Mouse (Mus musculus): ENCODE results near the gene Iscu. TPM values are rescaled to one million over a fixed set of nuclear protein-coding genes. Genes with fewer than 3 reads are reported as not detected.
A peak's percentile ranks its signal among the peaks of the same experiment; 100 is the strongest.

Iscu gene
- polyA plus RNA-seq, 1 experiment from 2014 or later: 105 TPM

GRCm38 (mm10) chr5:113815041-113815389 lies 42.5 kb downstream of the Iscu start:
- Histone ChIP-seq H3K27me3 (ENCODE audit: insufficient read depth, poor library complexity, severe bottlenecking) (peaks cover 27% of the 10 kb centered on the region), H3K27ac (no peak overlapping the region), H3K36me3 (no peaks in the 10 kb centered on the region), H3K9me3 (no peaks in the 10 kb centered on the region), H3K4me1 (peaks cover 22% of the 10 kb centered on the region; the same call in 1 of the 2 replicates), H3K4me3 (no peak overlapping the region)
- DNase-seq (ENCODE audit: low spot score): no peak
- 52% methylated on average over 11 of the region's 11 CpGs for WGBS

DNA sequence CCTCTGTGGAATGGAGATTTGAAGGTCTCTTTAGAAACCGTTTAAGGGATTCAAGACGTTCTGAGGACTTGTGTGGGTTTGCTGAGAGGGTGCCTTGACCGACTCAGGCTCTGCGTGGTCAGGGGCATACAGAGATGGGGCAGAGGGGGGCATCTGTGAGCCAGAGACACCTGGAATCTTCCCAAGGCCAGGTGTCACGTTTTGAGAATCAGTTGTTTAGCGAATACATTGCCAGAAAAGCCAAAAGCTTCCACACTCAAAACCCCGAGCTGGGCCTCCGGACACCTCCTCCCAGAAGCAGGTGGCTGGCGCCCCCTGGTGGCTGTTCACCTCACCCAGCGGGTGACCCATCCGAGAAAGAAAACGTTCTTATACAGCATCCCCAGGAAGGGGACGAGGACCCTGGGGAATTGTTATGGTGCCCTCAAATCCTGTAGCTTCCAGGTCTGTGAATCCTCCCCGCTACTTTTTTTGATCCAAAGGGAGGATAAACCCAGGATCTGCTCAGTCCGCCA lies 43.1 kb downstream of the Iscu start:
- 14% methylated on average over 15 of the region's 15 CpGs for WGBS
- H3K27ac ChIP-seq: peak overlapping the region; percentile 25; the same call in 1 of the 2 replicates

DNA sequence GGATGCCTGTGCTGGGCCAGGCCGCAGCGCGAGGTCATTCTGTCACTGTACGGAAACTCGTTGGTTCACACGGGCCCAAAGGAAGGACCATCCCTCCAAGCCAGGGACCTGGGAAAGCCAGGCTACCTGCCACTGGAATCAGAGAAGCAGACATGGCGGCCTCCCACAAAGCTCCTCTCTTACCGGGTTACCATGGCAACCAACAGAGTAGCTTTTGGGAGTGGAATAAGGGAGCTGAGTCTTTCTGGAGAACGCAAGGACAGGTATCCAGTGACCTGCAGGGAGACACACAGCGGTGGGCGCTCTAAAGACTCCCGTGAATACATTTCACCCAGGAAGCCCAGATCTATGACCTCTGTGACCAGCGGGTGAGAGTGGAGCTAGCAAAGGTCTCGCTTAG lies 46.0 kb downstream of the Iscu start:
- Histone ChIP-seq H3K4me1 (peaks cover 22% of the 10 kb centered on the region; the same call in 1 of the 2 replicates), H3K36me3 (no peaks in the 10 kb centered on the region), H3K27ac (no peak overlapping the region), H3K9me3 (no peaks in the 10 kb centered on the region), H3K27me3 (ENCODE audit: insufficient read depth, poor library complexity, severe bottlenecking) (peaks cover 27% of the 10 kb centered on the region), H3K4me3 (no peak overlapping the region)
- DNase-seq (ENCODE audit: low spot score): no peak
- 64% methylated on average over 14 of the region's 14 CpGs for WGBS

More for the DNA sequence above, 43.1 kb downstream of the Iscu start:
- H3K4me3 ChIP-seq: peak overlapping the region; percentile 12; the same call in 1 of the 2 replicates
- peaks cover 22% of the 10 kb centered on the region; the same call in 1 of the 2 replicates for H3K4me1 ChIP-seq
- peaks cover 27% of the 10 kb centered on the region for H3K27me3 ChIP-seq (ENCODE audit: insufficient read depth, poor library complexity, severe bottlenecking)
- H3K9me3 ChIP-seq: no peaks in the 10 kb centered on the region
- H3K36me3 ChIP-seq: no peaks in the 10 kb centered on the region
- DNase-seq (ENCODE audit: low spot score): peak; percentile 84

- H3K4me1 ChIP-seq: peaks cover 9% of the 10 kb centered on the region; the same call in 1 of the 2 replicates
- no peak overlapping the region for H3K27ac ChIP-seq
- H3K27me3 ChIP-seq (ENCODE audit: insufficient read depth, poor library complexity, severe bottlenecking): peaks cover 4% of the 10 kb centered on the region; the same call in 1 of the 2 replicates
- H3K36me3 ChIP-seq: no peaks in the 10 kb centered on the region
- H3K4me3 ChIP-seq: no peak overlapping the region
- no peak for DNase-seq (ENCODE audit: low spot score)
- 91% methylated on average over 4 of the region's 4 CpGs for WGBS
- H3K9me3 ChIP-seq: no peaks in the 10 kb centered on the region
Measured at GRCm38 (mm10) chr5:113824228-113824627, 51.7 kb downstream of the Iscu start.

DNA sequence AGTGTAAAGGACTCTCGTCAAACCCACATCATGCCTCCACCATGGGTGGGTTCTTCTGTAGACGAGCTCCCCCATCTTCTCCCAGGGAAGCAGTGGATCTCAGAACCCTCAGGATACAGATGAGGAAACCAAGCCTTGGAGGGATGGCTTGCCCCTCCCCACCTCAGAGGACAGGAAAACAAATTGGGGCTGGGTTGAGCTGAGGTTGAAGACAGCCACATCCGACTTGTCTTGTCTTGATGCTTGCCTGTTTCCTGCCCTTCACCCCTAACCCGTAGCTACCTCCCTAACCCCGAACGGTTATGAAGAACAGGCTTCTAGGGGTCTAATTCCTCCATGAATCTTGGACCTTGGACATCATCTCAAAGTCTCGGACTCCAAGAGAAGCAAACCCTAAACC lies 53.0 kb downstream of the Iscu start:
- H3K27ac ChIP-seq: no peak overlapping the region
- no peaks in the 10 kb centered on the region for H3K9me3 ChIP-seq
- no peaks in the 10 kb centered on the region; the same call in 1 of the 2 replicates for H3K27me3 ChIP-seq (ENCODE audit: insufficient read depth, poor library complexity, severe bottlenecking)
- H3K4me1 ChIP-seq: peaks cover 16% of the 10 kb centered on the region
- WGBS: 72% methylated on average over 7 of the region's 7 CpGs
- H3K36me3 ChIP-seq: no peaks in the 10 kb centered on the region
- DNase-seq (ENCODE audit: low spot score): no peak
- H3K4me3 ChIP-seq: no peak overlapping the region

DNA sequence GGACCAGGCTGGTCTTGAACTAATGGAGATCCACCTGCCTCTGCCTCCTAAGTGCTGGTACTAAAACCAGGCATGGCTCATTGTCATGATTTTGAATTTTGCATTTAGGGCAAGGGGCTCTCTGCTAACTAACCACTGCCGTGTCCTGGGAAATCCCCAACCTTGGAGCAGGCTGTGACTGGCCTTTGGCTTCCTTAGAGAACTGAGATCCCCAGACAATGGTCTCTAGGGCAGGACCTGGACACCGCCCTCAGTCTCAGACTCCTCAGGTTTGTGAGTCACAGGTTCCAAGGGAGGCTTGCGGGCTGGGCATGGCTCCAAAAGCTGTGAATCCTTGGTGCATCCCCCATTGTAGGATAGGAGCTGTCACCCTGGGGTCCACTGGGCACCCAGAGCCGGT lies 54.1 kb downstream of the Iscu start:
- no peaks in the 10 kb centered on the region for H3K9me3 ChIP-seq
- no peaks in the 10 kb centered on the region; the same call in 1 of the 2 replicates for H3K27me3 ChIP-seq (ENCODE audit: insufficient read depth, poor library complexity, severe bottlenecking)
- WGBS: 76% methylated on average over 4 of the region's 4 CpGs
- H3K27ac ChIP-seq: no peak overlapping the region
- no peak overlapping the region for H3K4me3 ChIP-seq
- peaks cover 17% of the 10 kb centered on the region for H3K4me1 ChIP-seq
- no peak for DNase-seq (ENCODE audit: low spot score)
- H3K36me3 ChIP-seq: no peaks in the 10 kb centered on the region

Other genes with a start within 250 kb of the Iscu start
- gene Cmklr1, start 122.3 kb upstream of the Iscu start, polyA plus RNA-seq (2016; fragmentation: Nextera tagmentation; extraction: Ambion mirVana): 1.3 and 3.3 TPM in 2 replicates
- gene 1700069L16Rik, start 48.0 kb upstream of the Iscu start, polyA plus RNA-seq (2016; fragmentation: Nextera tagmentation; extraction: Ambion mirVana): not detected in 2 replicates
- 5.3 and 6.4 TPM in 2 replicates for gene Ficd, start 36.9 kb upstream of the Iscu start, polyA plus RNA-seq (2016; fragmentation: Nextera tagmentation; extraction: Ambion mirVana)
- 46.0 and 63.9 TPM in 2 replicates for gene Sart3, start 238 bp upstream of the Iscu start, polyA plus RNA-seq (2016; fragmentation: Nextera tagmentation; extraction: Ambion mirVana)
- gene Tmem119, start 27.8 kb downstream of the Iscu start, polyA plus RNA-seq (2016; fragmentation: Nextera tagmentation; extraction: Ambion mirVana): 13.5 and 42.1 TPM in 2 replicates
- 0.64 and 1.3 TPM in 2 replicates for gene Selplg, start 59.9 kb downstream of the Iscu start, polyA plus RNA-seq (2016; fragmentation: Nextera tagmentation; extraction: Ambion mirVana)
- 163 and 178 TPM in 2 replicates for gene Coro1c, start 136.0 kb downstream of the Iscu start, polyA plus RNA-seq (2016; fragmentation: Nextera tagmentation; extraction: Ambion mirVana)
- 16.7 and 18.3 TPM in 2 replicates for gene Ssh1, start 221.1 kb downstream of the Iscu start, polyA plus RNA-seq (2016; fragmentation: Nextera tagmentation; extraction: Ambion mirVana)
- gene Dao, start 231.0 kb downstream of the Iscu start, polyA plus RNA-seq (2016; fragmentation: Nextera tagmentation; extraction: Ambion mirVana): not detected in 2 replicates

Data from heart, embryonic 10.5 days (tissue).